Mouse (Mus musculus) ES-E14 (cell line): ENCODE results near the gene Med20.

ENCODE experiments used
- CHD2 ChIP-seq: IDR thresholded peaks from 2 replicates; pipeline ENCODE4 v1.6.1; 2014; ENCODE audit warnings: mild to moderate bottlenecking, low read depth, low read length, inconsistent platforms
- ZC3H11A ChIP-seq: IDR thresholded peaks from 2 replicates; pipeline ENCODE4 v1.6.1; 2012; ENCODE audit warnings: low read depth, mild to moderate bottlenecking, inconsistent platforms, low read length, borderline replicate concordance

GRCm38 (mm10) chr17:47566133-47566532, 45.2 kb upstream of the Med20 start:
- no peak for TF ChIP-seq CHD2
- TF ChIP-seq ZC3H11A: no peak
